Mouse (Mus musculus) cerebellum, adult 2 months (tissue): ENCODE data around the gene Camk1. TPM values are rescaled to one million over a fixed set of nuclear protein-coding genes. Genes with fewer than 3 reads are reported as not detected.

ENCODE experiments used
- DNase-seq, 2 experiments: peaks; one replicate each; pipeline ENCODE4 v3.0.0; 2021
- H3K27ac ChIP-seq: fragments of 200-500 bp; 2 replicates; pipeline ENCODE4 v1.5.1; 2012; ENCODE audit warnings: low read length, control low read depth, inconsistent platforms; ENCODE audit not compliant: insufficient read depth
- H3K27me3 ChIP-seq: fragments of 200-500 bp; 2 replicates; pipeline ENCODE4 v1.6.1; 2012; ENCODE audit warnings: inconsistent platforms, mild to moderate bottlenecking, low read length, moderate library complexity; ENCODE audit not compliant: control insufficient read depth, insufficient read depth
- H3K4me1 ChIP-seq: fragments of 200-500 bp; 2 replicates; pipeline ENCODE4 v1.6.1; 2011; ENCODE audit warnings: low read length; ENCODE audit not compliant: control insufficient read depth, insufficient read depth
- H3K4me3 ChIP-seq: fragments of 200-500 bp; replicated peaks from 2 replicates; pipeline ENCODE3; 2011; ENCODE audit warnings: mild to moderate bottlenecking, low read depth, low read length, control low read depth; ENCODE audit not compliant: insufficient read depth
- CTCF ChIP-seq: fragments of 200-500 bp; IDR thresholded peaks from 2 replicates; pipeline ENCODE4 v1.5.1; 2011; ENCODE audit warnings: low read depth, mild to moderate bottlenecking, control low read depth, low read length, moderate library complexity, borderline replicate concordance; ENCODE audit not compliant: insufficient read depth
- POLR2A ChIP-seq: fragments of 200-500 bp; IDR thresholded peaks from 2 replicates; pipeline ENCODE4 v1.6.1; 2011; ENCODE audit warnings: low read length, control low read depth, borderline replicate concordance; ENCODE audit not compliant: insufficient read depth
- WGBS: fragments of 180-500 bp; shearing (Covaris S2); methylation state at CpG from one replicate; pipeline ENCODE4 v1.1.7; 2018; 5-methylcytosine and 5-hydroxymethylcytosine counted together
- polyA plus RNA-seq: library from polyadenylated mRNA; depleted of rRNA; stranded (reverse); fragments of >200 nt; gene quantifications from 2 replicates; pipeline ENCODE4 v1.2.3, GENCODE M21; 2012

Gene Camk1
- polyA plus RNA-seq, 1 experiment: 93.0 TPM

- Histone ChIP-seq H3K4me3 (no peak overlapping the region), H3K4me1 (no peaks in the 10 kb centered on the region), H3K27ac (no peak overlapping the region), H3K27me3 (no peaks in the 10 kb centered on the region)
- TF ChIP-seq CTCF (no peak), POLR2A (no peak)
- DNase-seq: no peak
- 91% methylated on average over 7 of the region's 7 CpGs for WGBS
Observed at GRCm38 (mm10) chr6:113368124-113368523, 24.3 kb upstream of the Camk1 start.

- TF ChIP-seq POLR2A (no peak), CTCF (no peak)
- H3K4me3 ChIP-seq: no peak overlapping the region
- DNase-seq: no peak
- H3K4me1 ChIP-seq: no peaks in the 10 kb centered on the region
- no peaks in the 10 kb centered on the region for H3K27me3 ChIP-seq
- no peak overlapping the region for H3K27ac ChIP-seq
- 100% methylated on average over 1 of the region's 1 CpGs for WGBS
Observed at GRCm38 (mm10) chr6:113367574-113367973, 23.8 kb upstream of the Camk1 start.

- Histone ChIP-seq H3K27ac (no peak overlapping the region), H3K27me3 (no peaks in the 10 kb centered on the region), H3K4me3 (no peak overlapping the region), H3K4me1 (no peaks in the 10 kb centered on the region)
- WGBS: 80% methylated on average over 6 of the region's 6 CpGs
- no peak for DNase-seq
- TF ChIP-seq POLR2A (no peak), CTCF (no peak)
Observed at GRCm38 (mm10) chr6:113366639-113367038, 22.9 kb upstream of the Camk1 start.

GRCm38 (mm10) chr6:113364518-113365135 lies 20.8 kb upstream of the Camk1 start:
- Histone ChIP-seq H3K27me3 (no peaks in the 10 kb centered on the region), H3K4me3 (no peak overlapping the region), H3K27ac (no peak overlapping the region), H3K4me1 (no peaks in the 10 kb centered on the region)
- no peak for DNase-seq
- TF ChIP-seq POLR2A (no peak), CTCF (no peak)
- 69% methylated on average over 8 of the region's 8 CpGs for WGBS

GRCm38 (mm10) chr6:113362241-113362640 lies 18.5 kb upstream of the Camk1 start:
- 95% methylated on average over 1 of the region's 1 CpGs for WGBS
- Histone ChIP-seq H3K4me3 (no peak overlapping the region), H3K27ac (no peak overlapping the region), H3K4me1 (no peaks in the 10 kb centered on the region), H3K27me3 (no peaks in the 10 kb centered on the region)
- TF ChIP-seq POLR2A (no peak), CTCF (no peak)
- DNase-seq: no peak

GRCm38 (mm10) chr6:113361476-113361875 lies 17.7 kb upstream of the Camk1 start:
- Histone ChIP-seq H3K4me3 (no peak overlapping the region), H3K4me1 (no peaks in the 10 kb centered on the region), H3K27ac (no peak overlapping the region), H3K27me3 (no peaks in the 10 kb centered on the region)
- no peak for DNase-seq
- WGBS: 75% methylated on average over 4 of the region's 4 CpGs
- TF ChIP-seq CTCF (no peak), POLR2A (no peak)

GRCm38 (mm10) chr6:113353696-113354095 lies 9.9 kb upstream of the Camk1 start:
- Histone ChIP-seq H3K27me3 (no peaks in the 10 kb centered on the region), H3K27ac (no peak overlapping the region), H3K4me1 (no peaks in the 10 kb centered on the region), H3K4me3 (no peak overlapping the region)
- WGBS: 63% methylated on average over 3 of the region's 3 CpGs
- TF ChIP-seq CTCF: no peak
- no peak for TF ChIP-seq POLR2A
- no peak for DNase-seq

- no peak overlapping the region for H3K4me3 ChIP-seq
- no peaks in the 10 kb centered on the region for H3K27me3 ChIP-seq
- H3K27ac ChIP-seq: no peak overlapping the region
- WGBS: 74% methylated on average over 3 of the region's 3 CpGs
- TF ChIP-seq CTCF (no peak), POLR2A (no peak)
- no peaks in the 10 kb centered on the region for H3K4me1 ChIP-seq
- no peak for DNase-seq
Observed at GRCm38 (mm10) chr6:113352820-113353219, 9.0 kb upstream of the Camk1 start.
